Mouse (Mus musculus) kidney, postnatal 25 days (tissue): ENCODE data around the gene Sstr3.

ENCODE experiments used
- DNase-seq, 2 experiments: peaks; one replicate each; pipeline ENCODE4 v3.0.0; 2021; ENCODE audit warnings: mixed read lengths in 2 of 2

Sstr3 gene

GRCm38 (mm10) chr15:78544561-78545001 lies at the start of gene Sstr3:
TSS of gene Sstr3 (minus strand) at chr15:78544685.
- DNase-seq, result no peak

GRCm38 (mm10) chr15:78593896-78594425 lies 49.5 kb upstream of the Sstr3 start:
- DNase-seq, result no peak

- DNase-seq, result no peak
Observed at GRCm38 (mm10) chr15:78592452-78592968, 48.0 kb upstream of the Sstr3 start.

GRCm38 (mm10) chr15:78591680-78592451 lies 47.4 kb upstream of the Sstr3 start:
- DNase-seq, result no peak

- DNase-seq, result no peak
Observed at GRCm38 (mm10) chr15:78590785-78591184, 46.3 kb upstream of the Sstr3 start.

- no peak for DNase-seq
Observed at GRCm38 (mm10) chr15:78589936-78590335, 45.5 kb upstream of the Sstr3 start.

- no peak for DNase-seq
Observed at GRCm38 (mm10) chr15:78588900-78589299, 44.4 kb upstream of the Sstr3 start.

- no peak for DNase-seq
Observed at GRCm38 (mm10) chr15:78588049-78588448, 43.6 kb upstream of the Sstr3 start.

GRCm38 (mm10) chr15:78587050-78587994 lies 42.8 kb upstream of the Sstr3 start:
- DNase-seq, result peak; percentile 84 to 89

- DNase-seq, result no peak
Observed at GRCm38 (mm10) chr15:78585404-78585803, 40.9 kb upstream of the Sstr3 start.

GRCm38 (mm10) chr15:78583352-78583751 lies 38.9 kb upstream of the Sstr3 start:
- no peak for DNase-seq

- no peak for DNase-seq
Observed at GRCm38 (mm10) chr15:78576284-78576810, 31.9 kb upstream of the Sstr3 start.

- no peak for DNase-seq
Observed at GRCm38 (mm10) chr15:78572658-78573397, 28.3 kb upstream of the Sstr3 start, which contains the start of gene Rac2. TSS of gene Rac2 (minus strand) at chr15:78572783.

GRCm38 (mm10) chr15:78572270-78572600 lies 27.8 kb upstream of the Sstr3 start:
- DNase-seq, result no peak

- DNase-seq, result no peak
Observed at GRCm38 (mm10) chr15:78571554-78572269, 27.2 kb upstream of the Sstr3 start.

GRCm38 (mm10) chr15:78570170-78570569 lies 25.7 kb upstream of the Sstr3 start:
- DNase-seq, result no peak

- no peak for DNase-seq
Observed at GRCm38 (mm10) chr15:78567608-78568120, 23.2 kb upstream of the Sstr3 start.

GRCm38 (mm10) chr15:78564764-78565435 lies 20.4 kb upstream of the Sstr3 start:
- DNase-seq, result no peak

- DNase-seq, result no peak
Observed at GRCm38 (mm10) chr15:78563937-78564336, 19.5 kb upstream of the Sstr3 start.

- no peak for DNase-seq
Observed at GRCm38 (mm10) chr15:78563344-78563743, 18.9 kb upstream of the Sstr3 start.
